Mouse (Mus musculus): ENCODE measurements at regions not wholly inside any gene's neighbourhood (a gene's known extent, or its start where the extent isn't known, plus 50 kb on each side); places are given as distances from the start of the nearest gene placed in this dataset.

DNA sequence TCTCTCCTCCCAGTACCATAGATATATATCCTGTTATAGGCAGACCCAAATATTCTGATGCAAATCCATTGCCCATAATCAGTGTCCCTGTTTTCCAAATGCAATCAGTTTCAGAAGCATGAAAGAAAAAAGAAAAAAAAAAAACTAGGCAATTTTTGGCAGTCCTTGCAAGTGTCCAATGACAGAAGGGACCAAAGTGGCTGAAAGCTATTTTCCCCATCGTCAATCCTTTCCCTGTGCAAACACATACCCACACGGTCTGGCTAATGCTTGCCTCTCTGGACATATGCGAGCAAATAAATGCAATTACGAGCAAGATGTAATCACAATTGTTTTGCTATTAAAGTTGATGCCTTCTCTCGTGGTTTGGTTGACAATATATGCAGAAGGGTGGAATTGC lies 288.9 kb upstream of the Dynlrb2 start:
- WGBS: 66% methylated on average over 5 of the region's 5 CpGs

DNA sequence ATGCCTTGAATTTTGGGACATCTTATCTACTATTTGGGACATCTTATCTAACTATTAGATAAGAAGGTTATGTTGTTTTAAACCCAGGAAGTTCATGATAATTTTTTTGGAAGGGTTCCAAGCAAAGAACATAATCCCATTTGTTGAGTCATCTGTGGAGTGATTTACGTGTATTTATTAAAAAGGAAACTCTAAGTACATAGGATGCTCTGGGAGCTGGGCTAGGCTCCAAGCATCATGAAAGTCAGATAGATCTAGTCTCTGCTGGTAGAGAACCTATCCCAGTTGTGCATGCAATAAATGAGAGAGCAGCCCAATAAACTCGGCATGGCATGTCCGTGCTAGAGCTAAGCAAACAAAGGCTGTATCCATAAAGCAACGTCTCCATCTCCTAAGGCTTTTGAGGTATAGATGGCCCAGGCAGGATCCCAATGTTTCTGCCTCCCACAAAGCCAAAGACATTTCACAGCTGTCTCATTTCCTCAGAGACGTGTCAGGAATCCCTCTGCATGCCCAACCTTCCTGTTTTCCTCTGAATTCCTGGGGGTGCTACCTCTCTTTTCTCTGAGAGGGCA lies 289.4 kb upstream of the Dynlrb2 start:
- H3K4me1 ChIP-seq (replicated peaks; ENCODE audit: control insufficient read depth, insufficient read depth, low read length): no peaks in the 10 kb centered on the region
- H3K27me3 ChIP-seq (replicated peaks; ENCODE audit: control insufficient read depth, insufficient read depth, low read length): no peaks in the 10 kb centered on the region
- H3K9me3 ChIP-seq (ENCODE audit: control insufficient read depth, low read length): no peaks in the 10 kb centered on the region
- no peak overlapping the region for H3K9ac ChIP-seq (ENCODE audit: low read length)
- no peak overlapping the region for H3K4me2 ChIP-seq (ENCODE audit: low read length)
- WGBS: 33% methylated on average over 5 of the region's 5 CpGs
- ATAC-seq (replicated peaks; ENCODE audit: low FRiP score, low TSS enrichment, low read depth) (no peak), DNase-seq (ENCODE audit: low spot score) (no peak)
- H3K27ac ChIP-seq (ENCODE audit: low read depth): no peak overlapping the region
- no peaks in the 10 kb centered on the region for H3K36me3 ChIP-seq (ENCODE audit: control insufficient read depth, insufficient read depth, low read length)
- H3K4me3 ChIP-seq (ENCODE audit: low read depth, low read length): no peak overlapping the region

More for the DNA sequence above, 288.9 kb upstream of the Dynlrb2 start:
- Histone ChIP-seq H3K27ac (ENCODE audit: low read depth) (no peak overlapping the region), H3K4me1 (replicated peaks; ENCODE audit: control insufficient read depth, insufficient read depth, low read length) (no peaks in the 10 kb centered on the region), H3K4me2 (ENCODE audit: low read length) (no peak overlapping the region), H3K9me3 (ENCODE audit: control insufficient read depth, low read length) (no peaks in the 10 kb centered on the region), H3K9ac (ENCODE audit: low read length) (no peak overlapping the region), H3K27me3 (replicated peaks; ENCODE audit: control insufficient read depth, insufficient read depth, low read length) (no peaks in the 10 kb centered on the region), H3K36me3 (ENCODE audit: control insufficient read depth, insufficient read depth, low read length) (no peaks in the 10 kb centered on the region), H3K4me3 (ENCODE audit: low read depth, low read length) (no peak overlapping the region)
- DNase-seq (ENCODE audit: low spot score) (no peak), ATAC-seq (replicated peaks; ENCODE audit: low FRiP score, low TSS enrichment, low read depth) (no peak)

GRCm38 (mm10) chr8:116203631-116204030 lies 301.1 kb upstream of the Dynlrb2 start:
- WGBS: 73% methylated on average over 2 of the region's 2 CpGs
- H3K4me1 ChIP-seq (replicated peaks; ENCODE audit: control insufficient read depth, insufficient read depth, low read length): no peaks in the 10 kb centered on the region
- peaks cover 8% of the 10 kb centered on the region for H3K9me3 ChIP-seq (ENCODE audit: control insufficient read depth, low read length)
- H3K27me3 ChIP-seq (replicated peaks; ENCODE audit: control insufficient read depth, insufficient read depth, low read length): no peaks in the 10 kb centered on the region
- DNase-seq (ENCODE audit: low spot score) (no peak), ATAC-seq (replicated peaks; ENCODE audit: low FRiP score, low TSS enrichment, low read depth) (no peak)
- no peak overlapping the region for H3K27ac ChIP-seq (ENCODE audit: low read depth)
- no peak overlapping the region for H3K9ac ChIP-seq (ENCODE audit: low read length)
- no peak overlapping the region for H3K4me3 ChIP-seq (ENCODE audit: low read depth, low read length)
- H3K4me2 ChIP-seq (ENCODE audit: low read length): no peak overlapping the region
- no peaks in the 10 kb centered on the region for H3K36me3 ChIP-seq (ENCODE audit: control insufficient read depth, insufficient read depth, low read length)

DNA sequence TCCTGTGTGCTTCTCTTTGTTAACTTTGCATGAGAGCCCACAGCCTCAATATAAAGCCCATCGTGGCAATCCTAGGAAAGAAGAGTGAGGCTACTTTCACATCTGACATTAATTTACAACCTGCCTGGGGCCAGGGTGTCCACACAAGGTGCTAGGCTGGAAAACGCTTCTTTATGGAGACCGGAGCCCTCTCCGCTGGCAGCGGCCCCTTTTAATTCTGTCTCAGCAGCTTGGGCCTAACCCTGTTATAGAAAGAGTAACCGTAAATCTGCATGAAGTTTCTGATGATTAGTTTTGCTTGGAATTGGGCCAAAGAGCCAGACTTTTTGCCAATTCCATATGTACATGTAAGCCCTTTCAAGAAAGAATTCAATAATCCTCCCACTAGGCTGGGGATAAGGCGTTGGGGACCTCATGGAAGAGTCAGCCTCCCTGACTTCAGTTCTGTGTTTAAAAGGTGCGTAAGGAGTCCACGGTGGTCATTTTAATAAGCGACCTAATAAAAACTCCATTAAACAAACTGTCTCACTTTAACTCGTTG lies 304.2 kb upstream of the Dynlrb2 start:
- no peak overlapping the region for H3K4me3 ChIP-seq (ENCODE audit: low read depth, low read length)
- H3K9ac ChIP-seq (ENCODE audit: low read length): no peak overlapping the region
- H3K36me3 ChIP-seq (ENCODE audit: control insufficient read depth, insufficient read depth, low read length): no peaks in the 10 kb centered on the region
- H3K9me3 ChIP-seq (ENCODE audit: control insufficient read depth, low read length): no peaks in the 10 kb centered on the region
- no peaks in the 10 kb centered on the region for H3K27me3 ChIP-seq (replicated peaks; ENCODE audit: control insufficient read depth, insufficient read depth, low read length)
- H3K4me2 ChIP-seq (ENCODE audit: low read length): no peak overlapping the region
- 62% methylated on average over 11 of the region's 11 CpGs for WGBS
- ATAC-seq (replicated peaks; ENCODE audit: low FRiP score, low TSS enrichment, low read depth) (no peak), DNase-seq (ENCODE audit: low spot score) (no peak)
- no peak overlapping the region for H3K27ac ChIP-seq (ENCODE audit: low read depth)
- no peaks in the 10 kb centered on the region for H3K4me1 ChIP-seq (replicated peaks; ENCODE audit: control insufficient read depth, insufficient read depth, low read length)

DNA sequence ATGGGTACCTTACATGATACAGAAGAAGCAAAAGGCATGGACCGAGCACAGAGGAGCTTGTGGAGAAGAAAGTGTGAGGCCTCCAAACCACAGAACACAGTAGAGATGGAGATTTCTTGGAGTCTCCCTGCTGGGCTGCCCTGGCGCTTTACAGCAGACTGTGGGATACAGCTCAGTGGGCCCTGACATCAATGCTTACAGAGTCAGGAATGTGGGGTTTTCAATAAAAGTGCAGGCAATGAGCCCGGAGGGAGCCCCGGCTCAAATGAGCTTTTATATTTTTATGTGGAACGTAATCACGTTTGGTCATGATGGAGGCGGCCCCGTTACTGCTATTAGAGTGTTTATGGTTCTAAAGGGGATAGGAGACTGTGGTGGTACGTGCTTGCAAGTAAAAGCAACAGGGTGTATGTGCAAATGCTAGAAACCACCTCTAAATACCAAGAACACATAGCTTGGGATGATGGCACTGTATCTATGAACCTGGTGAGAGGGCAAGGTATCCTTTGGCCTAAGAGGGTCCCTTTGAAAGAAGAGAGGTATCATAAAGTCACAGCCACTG lies 308.1 kb upstream of the Dynlrb2 start:
- Histone ChIP-seq H3K4me1 (replicated peaks; ENCODE audit: control insufficient read depth, insufficient read depth, low read length) (no peaks in the 10 kb centered on the region), H3K4me2 (ENCODE audit: low read length) (no peak overlapping the region), H3K27ac (ENCODE audit: low read depth) (no peak overlapping the region), H3K36me3 (ENCODE audit: control insufficient read depth, insufficient read depth, low read length) (no peaks in the 10 kb centered on the region), H3K4me3 (ENCODE audit: low read depth, low read length) (no peak overlapping the region), H3K9ac (ENCODE audit: low read length) (no peak overlapping the region), H3K27me3 (replicated peaks; ENCODE audit: control insufficient read depth, insufficient read depth, low read length) (no peaks in the 10 kb centered on the region), H3K9me3 (ENCODE audit: control insufficient read depth, low read length) (no peaks in the 10 kb centered on the region)
- no peak for ATAC-seq (replicated peaks; ENCODE audit: low FRiP score, low TSS enrichment, low read depth)
- 87% methylated on average over 9 of the region's 9 CpGs for WGBS
- DNase-seq (ENCODE audit: low spot score): no peak

GRCm38 (mm10) chr8:116192096-116192495 lies 312.7 kb upstream of the Dynlrb2 start:
- Histone ChIP-seq H3K27me3 (replicated peaks; ENCODE audit: control insufficient read depth, insufficient read depth, low read length) (no peaks in the 10 kb centered on the region), H3K4me1 (replicated peaks; ENCODE audit: control insufficient read depth, insufficient read depth, low read length) (no peaks in the 10 kb centered on the region), H3K9me3 (ENCODE audit: control insufficient read depth, low read length) (no peaks in the 10 kb centered on the region), H3K9ac (ENCODE audit: low read length) (no peak overlapping the region), H3K36me3 (ENCODE audit: control insufficient read depth, insufficient read depth, low read length) (no peaks in the 10 kb centered on the region), H3K4me3 (ENCODE audit: low read depth, low read length) (no peak overlapping the region), H3K27ac (ENCODE audit: low read depth) (no peak overlapping the region), H3K4me2 (ENCODE audit: low read length) (no peak overlapping the region)
- no peak for DNase-seq (ENCODE audit: low spot score)
- ATAC-seq (replicated peaks; ENCODE audit: low FRiP score, low TSS enrichment, low read depth): no peak
- WGBS: 32% methylated on average over 3 of the region's 3 CpGs

GRCm38 (mm10) chr8:116185206-116185605 lies 319.6 kb upstream of the Dynlrb2 start:
- DNase-seq (ENCODE audit: low spot score) (no peak), ATAC-seq (replicated peaks; ENCODE audit: low FRiP score, low TSS enrichment, low read depth) (no peak)
- Histone ChIP-seq H3K9ac (ENCODE audit: low read length) (no peak overlapping the region), H3K4me3 (ENCODE audit: low read depth, low read length) (no peak overlapping the region), H3K4me2 (ENCODE audit: low read length) (no peak overlapping the region), H3K27ac (ENCODE audit: low read depth) (no peak overlapping the region), H3K27me3 (replicated peaks; ENCODE audit: control insufficient read depth, insufficient read depth, low read length) (no peaks in the 10 kb centered on the region), H3K36me3 (ENCODE audit: control insufficient read depth, insufficient read depth, low read length) (no peaks in the 10 kb centered on the region), H3K4me1 (replicated peaks; ENCODE audit: control insufficient read depth, insufficient read depth, low read length) (no peaks in the 10 kb centered on the region), H3K9me3 (ENCODE audit: control insufficient read depth, low read length) (no peaks in the 10 kb centered on the region)
- WGBS: 88% methylated on average over 7 of the region's 7 CpGs

DNA sequence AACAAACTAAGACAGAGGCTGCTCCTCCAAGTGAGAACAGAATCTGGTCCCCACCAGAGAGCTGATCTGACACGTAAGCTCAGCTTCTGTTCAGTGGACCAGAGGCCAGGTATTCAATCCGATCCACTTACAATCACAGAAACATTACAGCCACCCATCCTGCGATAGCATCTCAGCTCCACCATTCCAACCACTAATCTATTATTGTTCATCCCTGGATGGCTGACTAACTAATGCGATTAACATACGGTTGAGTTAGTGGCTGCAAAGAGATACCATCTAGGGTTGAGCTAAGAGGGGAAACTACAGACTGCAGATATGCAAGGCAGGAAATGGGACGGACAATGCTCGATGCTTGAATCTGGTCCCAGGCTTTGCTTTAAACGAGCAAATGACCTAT lies 320.5 kb upstream of the Dynlrb2 start:
- H3K4me1 ChIP-seq (replicated peaks; ENCODE audit: control insufficient read depth, insufficient read depth, low read length): no peaks in the 10 kb centered on the region
- no peak for ATAC-seq (replicated peaks; ENCODE audit: low FRiP score, low TSS enrichment, low read depth)
- 77% methylated on average over 8 of the region's 8 CpGs for WGBS
- H3K4me2 ChIP-seq (ENCODE audit: low read length): no peak overlapping the region
- no peak for DNase-seq (ENCODE audit: low spot score)
- no peak overlapping the region for H3K27ac ChIP-seq (ENCODE audit: low read depth)
- H3K9ac ChIP-seq (ENCODE audit: low read length): no peak overlapping the region
- no peaks in the 10 kb centered on the region for H3K36me3 ChIP-seq (ENCODE audit: control insufficient read depth, insufficient read depth, low read length)
- H3K9me3 ChIP-seq (ENCODE audit: control insufficient read depth, low read length): no peaks in the 10 kb centered on the region
- no peaks in the 10 kb centered on the region for H3K27me3 ChIP-seq (replicated peaks; ENCODE audit: control insufficient read depth, insufficient read depth, low read length)
- no peak overlapping the region for H3K4me3 ChIP-seq (ENCODE audit: low read depth, low read length)

DNA sequence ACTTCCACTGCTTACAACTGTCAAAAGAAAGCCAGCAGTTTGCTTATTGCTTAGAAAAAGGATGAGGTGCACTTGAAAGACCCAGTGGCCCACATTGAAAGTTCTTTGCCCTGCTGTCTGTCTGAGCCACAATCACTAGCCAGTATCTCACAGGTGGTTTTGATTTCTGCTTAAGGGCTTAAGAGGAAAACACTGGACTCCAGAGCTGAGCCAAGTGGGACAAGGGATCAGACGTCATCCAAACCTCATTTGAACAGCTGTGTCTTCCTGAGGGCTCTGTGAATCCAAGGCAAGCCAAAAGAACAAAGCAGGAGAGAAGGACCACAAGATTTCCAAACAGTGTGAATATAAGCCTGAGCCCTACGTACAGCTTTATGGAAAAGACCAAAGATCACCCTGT lies 326.8 kb upstream of the Dynlrb2 start:
- ATAC-seq (replicated peaks; ENCODE audit: low FRiP score, low TSS enrichment, low read depth) (no peak), DNase-seq (ENCODE audit: low spot score) (no peak)
- WGBS: 76% methylated on average over 2 of the region's 2 CpGs
- no peak overlapping the region for H3K9ac ChIP-seq (ENCODE audit: low read length)
- no peaks in the 10 kb centered on the region for H3K27me3 ChIP-seq (replicated peaks; ENCODE audit: control insufficient read depth, insufficient read depth, low read length)
- H3K27ac ChIP-seq (ENCODE audit: low read depth): no peak overlapping the region
- H3K36me3 ChIP-seq (ENCODE audit: control insufficient read depth, insufficient read depth, low read length): no peaks in the 10 kb centered on the region
- no peak overlapping the region for H3K4me3 ChIP-seq (ENCODE audit: low read depth, low read length)
- H3K9me3 ChIP-seq (ENCODE audit: control insufficient read depth, low read length): no peaks in the 10 kb centered on the region
- no peaks in the 10 kb centered on the region for H3K4me1 ChIP-seq (replicated peaks; ENCODE audit: control insufficient read depth, insufficient read depth, low read length)
- H3K4me2 ChIP-seq (ENCODE audit: low read length): no peak overlapping the region
